Mouse (Mus musculus) olfactory bulb, adult 2 months (tissue): ENCODE measurements around the gene Etnk1. TPM values are rescaled to one million over a fixed set of nuclear protein-coding genes. Genes with fewer than 3 reads are reported as not detected.

Experiments used
- H3K27ac ChIP-seq: fragments of 200-500 bp; 2 replicates; pipeline ENCODE4 v1.5.1; 2012; ENCODE audit warnings: low read depth, low read length; ENCODE audit not compliant: insufficient read depth
- H3K4me1 ChIP-seq: fragments of 200-500 bp; 2 replicates; pipeline ENCODE4 v1.6.1; 2012; ENCODE audit warnings: low read length; ENCODE audit not compliant: control insufficient read depth, insufficient read depth
- H3K4me3 ChIP-seq: fragments of 200-500 bp; 2 replicates; pipeline ENCODE4 v1.5.1; 2012; ENCODE audit warnings: mild to moderate bottlenecking, low read depth, low read length, moderate library complexity; ENCODE audit not compliant: insufficient read depth
- CTCF ChIP-seq: fragments of 200-500 bp; IDR thresholded peaks from 2 replicates; pipeline ENCODE4 v1.5.1; 2012; ENCODE audit warnings: low read depth, mild to moderate bottlenecking, low read length, moderate library complexity; ENCODE audit not compliant: insufficient read depth
- POLR2A ChIP-seq: fragments of 200-500 bp; IDR thresholded peaks from 2 replicates; pipeline ENCODE4 v1.6.1; 2012; ENCODE audit warnings: mild to moderate bottlenecking, low read depth, low read length, moderate library complexity; ENCODE audit not compliant: insufficient read depth
- WGBS: fragments of 180-500 bp; shearing (Covaris S2); methylation state at CpG from one replicate; pipeline ENCODE4 v1.1.7; 2018; 5-methylcytosine and 5-hydroxymethylcytosine counted together
- polyA plus RNA-seq: library from polyadenylated mRNA; stranded (reverse); fragments of >200 nt; gene quantifications from 2 replicates; pipeline ENCODE4 v1.2.4, GENCODE M21; 2012; ENCODE audit warnings: low replicate concordance; ENCODE audit not compliant: missing spikeins, insufficient read depth, insufficient read length

Etnk1 gene
- polyA plus RNA-seq, 1 experiment = 140 TPM

- Histone ChIP-seq H3K4me3 (no peak overlapping the region), H3K4me1 (peaks cover 17% of the 10 kb centered on the region), H3K27ac (no peak overlapping the region)
- TF ChIP-seq POLR2A = no peak
- no peak for TF ChIP-seq CTCF
- WGBS = 28% methylated on average over 3 of the region's 3 CpGs
These were observed 8.1 kb downstream of the Etnk1 start for GRCm38 (mm10) chr6:143174906-143175656.

DNA sequence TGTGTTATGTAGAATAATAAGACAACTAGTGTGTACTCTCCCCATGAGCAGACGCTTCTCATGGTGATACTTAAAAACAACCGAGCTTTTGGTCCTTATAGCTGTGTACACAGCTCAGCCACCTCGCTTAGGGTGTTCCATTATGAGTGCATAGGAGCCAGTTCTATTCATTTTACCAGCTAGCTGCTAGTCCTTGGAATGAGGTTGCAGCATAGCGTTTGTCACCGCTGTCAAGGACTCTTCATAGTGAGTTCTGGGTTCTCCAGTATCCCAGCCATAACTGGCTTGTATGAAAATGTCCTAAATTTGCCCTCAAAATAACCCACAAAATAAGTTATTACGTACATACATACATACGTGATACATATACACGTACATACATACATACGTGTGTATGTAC is 9.1 kb downstream of the Etnk1 start:
- H3K4me1 ChIP-seq = peaks cover 15% of the 10 kb centered on the region
- 91% methylated on average over 9 of the region's 9 CpGs for WGBS
- TF ChIP-seq POLR2A (no peak), CTCF (no peak)
- H3K4me3 ChIP-seq = no peak overlapping the region
- H3K27ac ChIP-seq = no peak overlapping the region

- Histone ChIP-seq H3K4me1 (peaks cover 14% of the 10 kb centered on the region), H3K4me3 (no peak overlapping the region), H3K27ac (no peak overlapping the region)
- WGBS = 65% methylated on average over 9 of the region's 9 CpGs
- TF ChIP-seq CTCF (no peak), POLR2A (no peak)
These were observed 9.6 kb downstream of the Etnk1 start for GRCm38 (mm10) chr6:143176591-143176990.

DNA sequence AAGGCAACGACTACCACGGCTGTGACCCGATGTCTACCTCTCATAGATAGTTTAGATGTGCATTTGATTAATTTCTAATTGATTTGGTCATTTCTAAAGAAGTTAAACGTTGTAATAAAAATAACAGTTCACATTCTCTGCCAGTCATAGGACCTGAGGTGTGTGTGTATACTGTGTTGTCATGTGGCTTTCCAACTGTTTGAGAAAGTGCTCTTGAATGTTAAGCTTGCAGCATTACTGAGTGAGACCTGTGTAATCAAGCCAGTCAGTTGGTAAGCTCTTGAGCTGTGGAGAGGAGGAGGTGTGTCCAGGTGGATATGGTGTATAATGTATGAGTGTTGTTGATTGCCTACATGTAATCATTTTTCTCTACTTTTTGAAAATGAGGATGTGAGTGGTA is 12.2 kb downstream of the Etnk1 start:
- Histone ChIP-seq H3K4me3 (no peak overlapping the region), H3K4me1 (peaks cover 13% of the 10 kb centered on the region), H3K27ac (no peak overlapping the region)
- WGBS = 74% methylated on average over 4 of the region's 4 CpGs
- TF ChIP-seq CTCF = no peak
- no peak for TF ChIP-seq POLR2A

- TF ChIP-seq CTCF (no peak), POLR2A (no peak)
- no peak overlapping the region for H3K4me3 ChIP-seq
- WGBS = 50% methylated on average over 1 of the region's 2 CpGs
- H3K27ac ChIP-seq = no peak overlapping the region
- H3K4me1 ChIP-seq = peaks cover 14% of the 10 kb centered on the region
These were observed 12.7 kb downstream of the Etnk1 start for GRCm38 (mm10) chr6:143179733-143180132.

GRCm38 (mm10) chr6:143180511-143180910 is 13.5 kb downstream of the Etnk1 start:
- H3K4me1 ChIP-seq = peaks cover 14% of the 10 kb centered on the region
- no peak overlapping the region for H3K4me3 ChIP-seq
- 82% methylated on average over 14 of the region's 14 CpGs for WGBS
- no peak overlapping the region for H3K27ac ChIP-seq
- TF ChIP-seq POLR2A (no peak), CTCF (no peak)

- H3K27ac ChIP-seq = no peak overlapping the region
- peaks cover 4% of the 10 kb centered on the region; the same call in 1 of the 2 replicates for H3K4me1 ChIP-seq
- TF ChIP-seq POLR2A (no peak), CTCF (no peak)
- H3K4me3 ChIP-seq = no peak overlapping the region
- 73% methylated on average over 3 of the region's 3 CpGs for WGBS
These were observed 17.1 kb downstream of the Etnk1 start for GRCm38 (mm10) chr6:143184099-143184498.

GRCm38 (mm10) chr6:143184745-143185144 is 17.7 kb downstream of the Etnk1 start:
- Histone ChIP-seq H3K4me3 (no peak overlapping the region), H3K4me1 (peaks cover 4% of the 10 kb centered on the region; the same call in 1 of the 2 replicates), H3K27ac (no peak overlapping the region)
- no peak for TF ChIP-seq POLR2A
- TF ChIP-seq CTCF = no peak
- WGBS = 55% methylated on average over 5 of the region's 5 CpGs

DNA sequence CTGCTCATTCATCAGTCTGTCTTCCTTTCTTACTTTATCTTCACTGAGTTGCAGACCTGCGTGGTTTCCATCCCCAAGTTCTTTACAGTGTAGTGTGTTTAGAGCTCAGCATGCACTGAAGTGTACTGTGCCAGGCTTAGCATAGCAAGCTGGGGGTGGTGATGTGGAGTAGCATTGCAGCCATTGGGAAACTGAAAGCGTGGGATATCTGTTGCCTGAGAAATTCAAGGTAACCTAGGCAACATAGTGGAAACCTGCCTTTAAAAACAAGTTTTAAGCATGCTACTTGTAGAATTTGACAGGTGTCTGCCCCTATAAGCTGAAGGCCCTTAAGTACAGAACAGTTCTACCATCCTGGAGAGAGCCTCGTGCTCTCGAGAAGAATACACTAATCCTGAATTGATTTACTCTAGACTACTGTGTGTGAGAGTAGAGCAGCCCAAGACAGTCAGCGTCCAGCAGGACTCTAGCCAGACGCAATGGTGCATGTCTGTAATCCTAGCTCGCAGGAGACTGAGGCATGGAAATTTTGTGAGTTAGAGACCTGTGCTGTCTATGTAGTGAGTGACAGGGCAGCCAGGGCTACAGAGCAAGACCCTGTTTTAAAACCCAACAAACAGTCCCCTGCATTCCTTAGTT is 23.9 kb downstream of the Etnk1 start:
- Histone ChIP-seq H3K4me3 (no peak overlapping the region), H3K27ac (0 out of 2 replicates have a peak overlapping the region, but pooled peaks have one; percentile 6), H3K4me1 (peaks cover 6% of the 10 kb centered on the region)
- WGBS = 26% methylated on average over 7 of the region's 7 CpGs
- TF ChIP-seq CTCF = no peak
- TF ChIP-seq POLR2A = no peak
